ENCODE assay signal across 23 mouse cellular contexts in the genomic region with DNA sequence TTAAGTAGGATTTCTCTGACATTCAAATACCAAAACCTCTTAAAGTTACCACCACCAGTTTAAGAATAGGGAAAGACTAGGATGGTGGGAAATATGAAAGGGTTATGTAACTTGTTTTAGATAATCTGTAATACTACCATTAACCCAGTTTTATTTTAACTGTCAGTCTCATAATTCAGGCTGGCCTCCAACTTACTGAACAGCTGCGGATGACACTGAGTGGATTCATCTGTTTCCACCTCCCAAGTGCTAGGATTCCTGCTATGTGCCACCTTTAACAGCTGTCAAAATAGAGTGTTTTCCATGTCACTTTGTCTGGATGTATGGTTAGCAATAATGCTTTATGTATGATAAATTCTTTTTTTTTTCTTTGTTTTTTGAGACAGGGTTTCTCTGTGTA. TPM values are rescaled to one million over a fixed set of nuclear protein-coding genes. Genes with fewer than 3 reads are reported as not detected.
A peak's percentile ranks its signal among the peaks of the same experiment; 100 is the strongest.
DNase-seq lines count a peak whose midpoint lies in the region; ATAC-seq and TF ChIP-seq lines count a peak whose summit lies in the region.
"Had no signal": no experiment of that assay in that cellular context is flagged by ENCODE, and none has a peak within 500 bp of the region (broad histone marks: within the 10 kb centered on the region; RNA-seq: fewer than 3 reads in every experiment).

No protein-coding gene starts in this region.

- H3K79me2 ChIP-seq in MEL (ENCODE audit: control insufficient read depth, insufficient read depth, low read length, poor library complexity) (peaks cover 2% of the 10 kb centered on the region), myocyte (ENCODE audit: control insufficient read depth, insufficient read depth) (peaks cover 2% of the 10 kb centered on the region)

- no peak overlapping the region for H3K4me2 ChIP-seq in midbrain, embryonic 11.5 days
- no peak overlapping the region for H3K4me2 ChIP-seq in midbrain, embryonic 16.5 days (ENCODE audit: low read length)
- H3K4me2 ChIP-seq in myocyte (ENCODE audit: low read depth) = no peak overlapping the region

- H3K4me1 ChIP-seq in midbrain, embryonic 11.5 days (ENCODE audit: control insufficient read depth, insufficient read depth, low read length) = no peaks in the 10 kb centered on the region
- H3K4me1 ChIP-seq in midbrain, embryonic 16.5 days (ENCODE audit: control insufficient read depth, insufficient read depth, low read length) = no peaks in the 10 kb centered on the region
- H3K4me1 ChIP-seq in MEL (ENCODE audit: control insufficient read depth in 1 of 2, insufficient read depth in 2 of 2, low read length in 2 of 2) = peaks cover 0 to 4% of the 10 kb centered on the region in 2 experiments; a peak in 2 of 4 replicates

- 100% methylated on average over 1 of the region's 1 CpGs for WGBS in midbrain, embryonic 11.5 days
- WGBS in midbrain, embryonic 16.5 days = 97% methylated on average over 1 of the region's 1 CpGs

- no peak for TF ChIP-seq CTCF in MEL (IDR thresholded peaks at IDR 0.05 in 2 of 3, conservative IDR thresholded peaks at IDR 0.05 in 1 of 3; ENCODE audit: control insufficient read depth in 1 of 3, insufficient read depth in 1 of 3, low read depth in 2 of 3, low read length in 3 of 3, poor library complexity in 1 of 3, severe bottlenecking in 1 of 3)

- H3K9me3 ChIP-seq in midbrain, embryonic 11.5 days (ENCODE audit: control insufficient read depth, low read length) = no peaks in the 10 kb centered on the region
- H3K9me3 ChIP-seq in midbrain, embryonic 16.5 days (replicated peaks; ENCODE audit: control insufficient read depth, low read length, poor library complexity, severe bottlenecking) = no peaks in the 10 kb centered on the region
- no peaks in the 10 kb centered on the region for H3K9me3 ChIP-seq in MEL (replicated peaks; ENCODE audit: insufficient read depth, low read length)
- H3K9me3 ChIP-seq: G1E had no signal

- intact Hi-C loops in heart, postnatal 10 days (cut with DNase I) = no loop called here
- intact Hi-C loops in gastrocnemius, postnatal 14 days (cut with DNase I; ENCODE audit: low total_unique reads) = no loop called here

- no peak for TF ChIP-seq POLR2A in MEL (IDR thresholded peaks at IDR 0.05; ENCODE audit: control insufficient read depth in 1 of 2, insufficient read depth in 1 of 2, low read depth in 1 of 2, low read length in 2 of 2, poor library complexity in 1 of 2)
- TF ChIP-seq POLR2A in myocyte (IDR thresholded peaks at IDR 0.05; ENCODE audit: insufficient read length, low read depth) = no peak

- TF ChIP-seq EP300 in MEL (IDR thresholded peaks at IDR 0.05; ENCODE audit: low read depth in 1 of 2, low read length in 2 of 2) = no peak

- no peak overlapping the region for H3K4me3 ChIP-seq in midbrain, embryonic 11.5 days (ENCODE audit: low read depth, low read length)
- H3K4me3 ChIP-seq in midbrain, embryonic 16.5 days (ENCODE audit: low read depth, low read length) = no peak overlapping the region
- H3K4me3 ChIP-seq in MEL (ENCODE audit: control insufficient read depth in 1 of 2, insufficient read depth in 1 of 2, low read depth in 2 of 2, low read length in 2 of 2) (no peak overlapping the region), myocyte (no peak overlapping the region)

- H3K9ac ChIP-seq in midbrain, embryonic 11.5 days (ENCODE audit: low read length) = no peak overlapping the region
- H3K9ac ChIP-seq in midbrain, embryonic 16.5 days (ENCODE audit: low read depth, low read length) = no peak overlapping the region
- H3K9ac ChIP-seq in MEL (ENCODE audit: control insufficient read depth, low read depth, low read length, poor library complexity, severe bottlenecking) = no peak overlapping the region

- no peak for TF ChIP-seq RAD21 in MEL (IDR thresholded peaks at IDR 0.05; ENCODE audit: low read depth, low read length)

- DNase-seq in heart, adult 11 months = peak; percentile 43
- no peak for DNase-seq in heart, postnatal 10 days
- peak; percentile 79 for DNase-seq in midbrain, embryonic 11.5 days (ENCODE audit: low spot score, missing footprints)
- DNase-seq in MEL (ENCODE audit: low read depth, low spot score) = no peak
- no peak for DNase-seq in layer of hippocampus, postnatal 36 days
- DNase-seq in gastrocnemius, postnatal 14 days = no peak
- DNase-seq: adrenal gland, adult 2 months; adrenal gland, adult 8-10 months; adrenal gland, postnatal 10 days; adrenal gland, postnatal 14 days; adrenal gland, postnatal 25 days; adrenal gland, postnatal 36 days; B cell, adult 2 months; cerebellum, adult 11 months; cerebellum, adult 11-12 months; cerebellum, adult 18-20 months had no signal

- H3K36me3 ChIP-seq in midbrain, embryonic 11.5 days (ENCODE audit: control insufficient read depth, insufficient read depth, low read length) = peaks cover 2% of the 10 kb centered on the region
- peaks cover 5% of the 10 kb centered on the region; the same call in 1 of the 2 replicates for H3K36me3 ChIP-seq in midbrain, embryonic 16.5 days (ENCODE audit: control insufficient read depth, insufficient read depth, low read length)
- H3K36me3 ChIP-seq in MEL (ENCODE audit: control insufficient read depth in 1 of 2, insufficient read depth in 2 of 2, low read length in 2 of 2) = peaks cover 14 to 26% of the 10 kb centered on the region in 2 experiments
- H3K36me3 ChIP-seq in myocyte (ENCODE audit: control insufficient read depth, insufficient read depth) = peaks cover 38% of the 10 kb centered on the region

- H3ac ChIP-seq in myocyte (ENCODE audit: control insufficient read depth, insufficient read length) = no peak overlapping the region

- no peak overlapping the region for H3K27ac ChIP-seq in midbrain, embryonic 11.5 days (ENCODE audit: low read depth, low read length)
- no peak overlapping the region for H3K27ac ChIP-seq in midbrain, embryonic 16.5 days (ENCODE audit: low read length)
- no peak overlapping the region for H3K27ac ChIP-seq in MEL (ENCODE audit: control insufficient read depth, low read depth, low read length)

- no peak for ATAC-seq in midbrain, embryonic 11.5 days (ENCODE audit: low FRiP score)
- no peak for ATAC-seq in midbrain, embryonic 16.5 days
- ATAC-seq: activated CD4-positive, CD25-positive, alpha-beta regulatory T cell, adult 4 months; CD4-positive, CD25-positive, alpha-beta regulatory T cell, adult 4 months; Patski had no signal

- no peaks in the 10 kb centered on the region for H3K27me3 ChIP-seq in midbrain, embryonic 11.5 days (ENCODE audit: control insufficient read depth, insufficient read depth, low read length)
- no peaks in the 10 kb centered on the region for H3K27me3 ChIP-seq in midbrain, embryonic 16.5 days (ENCODE audit: control insufficient read depth, insufficient read depth, low read depth, low read length)
- H3K27me3 ChIP-seq in MEL (ENCODE audit: control insufficient read depth in 1 of 2, insufficient read depth in 2 of 2, low read length in 2 of 2) = no peaks in the 10 kb centered on the region
- H3K27me3 ChIP-seq in myocyte (ENCODE audit: control insufficient read depth, insufficient read depth, insufficient read length) = no peaks in the 10 kb centered on the region
- H3K27me3 ChIP-seq: CH12.LX, Patski had no signal

TF ChIP-seq in MEL, 35 proteins besides CTCF, POLR2A, EP300 and RAD21:
- no peak for TF ChIP-seq ELF1 (IDR thresholded peaks at IDR 0.05; ENCODE audit: low read depth, low read length)
- peak; percentile 30; the same call in 1 of the 2 replicates for TF ChIP-seq POLR2AphosphoS2 (IDR thresholded peaks at IDR 0.05; ENCODE audit: low read length)
- no peak for TF ChIP-seq ZKSCAN1 (IDR thresholded peaks at IDR 0.05; ENCODE audit: low read depth, low read length)
- TF ChIP-seq BHLHE40 (IDR thresholded peaks at IDR 0.05; ENCODE audit: borderline replicate concordance, low read depth, low read length) = no peak

TF ChIP-seq in myocyte, 11 proteins besides CTCF, POLR2A, EP300 and RAD21 (continues in another document):
- TF ChIP-seq MYOG (IDR thresholded peaks at IDR 0.05; ENCODE audit: control insufficient read depth in 1 of 3, insufficient read depth in 1 of 3, insufficient read length in 2 of 3, low read depth in 2 of 3) (peak in 2 of 3 experiments; percentile 8 to 66), MYOD1 (IDR thresholded peaks at IDR 0.05; ENCODE audit: control insufficient read depth in 1 of 3, insufficient read length in 2 of 3, low read depth in 2 of 3) (peak in 2 of 3 experiments; percentile 57 to 71), CEBPB (IDR thresholded peaks at IDR 0.05; ENCODE audit: insufficient read depth, poor library complexity, severe bottlenecking) (no peak), USF1 (IDR thresholded peaks at IDR 0.05; ENCODE audit: low read depth) (no peak)

RNA-seq across cellular contexts. Expression of gene Pde12, which starts 9.4 kb away (rescaled TPM):
- total RNA-seq in heart, postnatal 10 days (2021) = 1 to 10 TPM; 5.8 to 6.1 TPM
- polyA plus RNA-seq in midbrain, embryonic 11.5 days (2014; fragmentation: Nextera tagmentation; extraction: Ambion mirVana) = 12.4 and 13.7 TPM in 2 replicates
- 12.2 and 12.5 TPM in 2 replicates for polyA plus RNA-seq in midbrain, embryonic 16.5 days (2015; fragmentation: Nextera tagmentation; extraction: Ambion mirVana)
- 15.7 and 18.0 TPM in 2 replicates for total RNA-seq in MEL (2012; rRNA removed)
- polyA plus RNA-seq in MEL (2012; ENCODE audit: insufficient read depth in 1 of 2, insufficient read length in 2 of 2, low read depth in 1 of 2, low replicate concordance in 2 of 2, missing spikeins in 1 of 2) = 10 to 100 TPM in 1 of 2 experiments, not detected in 1; 19.8 TPM
- polyA plus RNA-seq in myocyte (2012; fragmentation: generic; extraction: Trizol) = 3.4 TPM
- 1 to 10 TPM; 7.6 to 8.5 TPM for total RNA-seq in layer of hippocampus, postnatal 36 days (2021)
- 1 to 10 TPM; 2.8 to 3.8 TPM for total RNA-seq in gastrocnemius, postnatal 14 days (2021)

RNA-seq across cellular contexts. Expression of gene Arf4, which starts 22.4 kb away (rescaled TPM):
- total RNA-seq in heart, postnatal 10 days (2021) = 100 to 1,000 TPM; 127 to 134 TPM
- 586 and 633 TPM in 2 replicates for polyA plus RNA-seq in midbrain, embryonic 11.5 days (2014; fragmentation: Nextera tagmentation; extraction: Ambion mirVana)
- 505 and 541 TPM in 2 replicates for polyA plus RNA-seq in midbrain, embryonic 16.5 days (2015; fragmentation: Nextera tagmentation; extraction: Ambion mirVana)
- 50.9 and 51.5 TPM in 2 replicates for total RNA-seq in MEL (2012; rRNA removed)
- polyA plus RNA-seq in MEL (2012; ENCODE audit: insufficient read depth in 1 of 2, insufficient read length in 2 of 2, low read depth in 1 of 2, low replicate concordance in 2 of 2, missing spikeins in 1 of 2) = 10 to 100 TPM in 1 of 2 experiments, not detected in 1; 87.6 TPM
- polyA plus RNA-seq in myocyte (2012; fragmentation: generic; extraction: Trizol) = 128 TPM
- total RNA-seq in layer of hippocampus, postnatal 36 days (2021) = 100 to 1,000 TPM; 125 to 128 TPM
- total RNA-seq in gastrocnemius, postnatal 14 days (2021) = 10 to 100 TPM; 53.4 to 71.0 TPM

RNA-seq across cellular contexts. Expression of gene Dnah12, which starts 32.8 kb away (rescaled TPM):
- under 1 TPM; 0.05 TPM for total RNA-seq in heart, postnatal 10 days (2021)
- polyA plus RNA-seq in midbrain, embryonic 11.5 days (2014; fragmentation: Nextera tagmentation; extraction: Ambion mirVana) = 0.06 TPM in 1 of 2 replicates, not detected in the other
- 0.11 and 0.19 TPM in 2 replicates for polyA plus RNA-seq in midbrain, embryonic 16.5 days (2015; fragmentation: Nextera tagmentation; extraction: Ambion mirVana)
- 0.04 and 0.10 TPM in 2 replicates for total RNA-seq in MEL (2012; rRNA removed)
- polyA plus RNA-seq in MEL (2012; ENCODE audit: insufficient read depth in 1 of 2, insufficient read length in 2 of 2, low read depth in 1 of 2, low replicate concordance in 2 of 2, missing spikeins in 1 of 2) (under 1 TPM in 1 of 2 experiments, not detected in 1; 0.10 TPM), myocyte (2012; fragmentation: generic; extraction: Trizol) (not detected)
- under 1 TPM; 0.20 to 0.30 TPM for total RNA-seq in layer of hippocampus, postnatal 36 days (2021)
- total RNA-seq in gastrocnemius, postnatal 14 days (2021) = not detected
- total RNA-seq: adrenal gland, postnatal 14 days; adrenal gland, postnatal 25 days had no signal
- polyA plus RNA-seq: activated CD4-positive, CD25-positive, alpha-beta regulatory T cell, adult 4 months; adrenal gland, adult 2 months; G1E had no signal

Comparison
In these comparisons a context has a peak if more than half of its experiments do, and no peak if none do; other contexts are left out.
1. DNase-seq: peak in heart, adult 11 months (single experiment) and midbrain, embryonic 11.5 days (single experiment); none in heart, postnatal 10 days (0 of 2), MEL (single experiment), layer of hippocampus, postnatal 36 days (0 of 2) and gastrocnemius, postnatal 14 days (single experiment).